Mouse (Mus musculus): ENCODE results near the gene Oxgr1.
"Not testable (repeated sequence)": the region's sequence is repeated elsewhere in the genome, so short reads cannot be mapped to it uniquely, and the experiment has no call there.

Oxgr1 gene

DNA sequence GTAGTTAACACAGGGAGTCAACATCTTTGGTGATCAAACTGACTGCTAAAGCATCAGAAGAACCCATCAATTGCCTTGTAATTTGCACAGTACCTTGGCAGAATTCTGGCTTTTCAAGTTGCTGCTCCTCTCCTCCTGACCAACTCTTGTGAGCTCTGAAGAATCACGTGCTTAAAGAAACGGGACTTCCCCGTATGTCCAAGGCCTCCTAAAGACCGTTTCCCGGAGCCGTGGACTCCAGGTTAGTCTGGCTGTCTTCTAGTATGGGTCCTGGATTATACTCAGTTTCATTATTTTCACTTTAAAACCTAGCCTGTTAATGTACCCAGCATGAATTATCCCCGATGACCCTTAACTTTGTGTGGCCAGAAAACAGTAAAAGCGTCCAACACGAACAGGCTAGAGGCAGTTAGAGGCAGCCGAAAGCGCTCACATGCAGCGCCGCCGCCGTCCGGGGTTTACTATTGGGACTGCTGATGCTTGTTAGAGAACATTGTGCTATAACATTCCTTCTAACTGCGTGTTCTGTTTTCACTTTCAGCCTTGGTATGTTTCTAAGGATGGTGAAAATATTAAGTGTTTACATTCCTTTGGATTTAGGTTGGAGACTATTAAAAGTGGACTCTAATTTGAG, at the start of gene Oxgr1:
Gene Oxgr1 (minus strand): TSS at position 249 of the 634 bp plus-strand sequence.
- no peak for DNase-seq (ENCODE audit: low read depth in 1 of 2, low spot score in 2 of 2)

DNA sequence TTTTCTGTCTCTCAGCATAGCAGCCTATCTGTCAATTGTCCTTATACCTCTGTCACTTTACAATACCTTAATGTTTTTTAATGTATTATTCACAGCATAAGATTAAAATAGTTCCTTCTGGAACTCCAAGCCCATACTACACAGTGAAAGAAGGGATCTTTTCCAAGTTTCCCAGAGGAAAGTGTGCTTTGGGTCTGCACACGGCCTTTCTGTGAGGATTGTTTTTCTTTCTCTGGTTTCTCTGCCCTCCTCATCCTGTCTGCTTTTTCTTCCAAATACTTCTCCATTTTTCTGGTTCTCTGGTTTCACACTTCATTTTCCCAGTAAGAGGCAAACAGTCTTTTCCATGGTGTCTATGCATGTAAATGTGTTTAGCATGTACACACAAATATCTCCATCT, 48.2 kb upstream of the Oxgr1 start:
- DNase-seq (ENCODE audit: low read depth in 1 of 2, low spot score in 2 of 2) = no peak

- no peak for DNase-seq (ENCODE audit: low read depth in 1 of 2, low spot score in 2 of 2)
These were observed 47.6 kb upstream of the Oxgr1 start for GRCm38 (mm10) chr14:120089649-120090360.

- no peak for DNase-seq (ENCODE audit: low read depth in 1 of 2, low spot score in 2 of 2)
These were observed 46.9 kb upstream of the Oxgr1 start for GRCm38 (mm10) chr14:120089006-120089648.

- no peak for DNase-seq (ENCODE audit: low read depth in 1 of 2, low spot score in 2 of 2)
These were observed 41.9 kb upstream of the Oxgr1 start for GRCm38 (mm10) chr14:120084084-120084667.

DNA sequence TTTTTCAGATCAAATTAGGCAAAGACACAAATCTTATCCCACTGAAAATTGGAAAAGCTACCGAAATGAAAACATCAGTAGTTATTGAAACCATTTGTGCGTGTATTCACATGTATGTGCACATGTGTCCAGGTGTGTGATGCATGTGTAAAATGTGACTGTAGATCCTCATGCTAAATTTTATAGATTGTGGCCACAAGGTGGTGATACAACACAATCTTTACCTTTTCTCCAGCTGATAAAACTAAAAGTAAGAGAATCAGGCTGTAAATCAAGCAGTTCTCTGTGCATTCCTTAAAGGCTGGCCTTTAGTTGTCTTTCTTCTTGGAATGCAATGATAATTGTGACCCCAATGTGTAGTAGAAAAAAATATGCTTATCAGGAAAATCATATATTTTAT, 34.0 kb upstream of the Oxgr1 start:
- DNase-seq (ENCODE audit: low read depth in 1 of 2, low spot score in 2 of 2) = no peak

- no peak for DNase-seq (ENCODE audit: low read depth in 1 of 2, low spot score in 2 of 2)
These were observed 33.5 kb upstream of the Oxgr1 start for GRCm38 (mm10) chr14:120075746-120076145.

DNA sequence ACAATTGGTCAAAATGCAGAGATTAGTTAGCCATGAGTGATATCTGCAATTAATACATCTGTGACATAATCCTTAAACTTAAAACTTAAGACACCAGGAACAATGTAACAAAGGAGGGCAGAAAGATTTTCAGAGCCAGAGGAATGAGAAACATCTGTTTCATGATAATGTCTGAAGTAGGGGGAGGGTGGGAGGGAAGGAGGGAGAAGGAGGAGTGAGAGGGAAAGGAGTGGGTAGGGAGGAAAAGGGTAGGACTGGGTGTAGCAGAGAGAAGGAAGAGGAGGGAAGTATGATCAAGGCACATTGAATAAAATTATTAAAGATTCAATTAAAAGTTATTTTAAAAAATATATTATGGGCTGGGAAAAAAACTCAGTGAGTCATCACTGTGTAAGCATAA, 32.0 kb upstream of the Oxgr1 start:
- DNase-seq (ENCODE audit: low read depth in 1 of 2, low spot score in 2 of 2) = no peak

DNA sequence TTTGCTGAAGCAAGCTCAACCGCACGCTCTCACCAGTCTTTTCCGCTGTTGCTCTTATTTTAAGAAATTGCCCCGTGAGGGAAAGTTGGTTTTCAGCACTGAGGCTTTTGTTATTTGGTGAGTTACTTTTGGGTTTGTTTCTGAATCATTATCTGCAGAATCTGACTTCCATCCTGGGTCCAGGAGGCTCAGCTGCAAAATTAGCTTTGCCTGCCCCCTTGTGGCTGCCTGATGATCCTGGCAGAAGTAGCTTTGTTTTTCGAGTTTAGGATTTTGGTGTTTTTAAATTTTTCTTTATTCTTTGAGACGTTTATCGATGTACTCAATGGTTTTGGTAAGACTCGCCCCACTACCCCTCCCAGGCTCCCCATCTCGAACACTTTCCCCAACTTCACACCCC, 18.9 kb upstream of the Oxgr1 start:
- no peak for DNase-seq (ENCODE audit: low read depth in 1 of 2, low spot score in 2 of 2)

GRCm38 (mm10) chr14:120033454-120033853, 8.8 kb downstream of the Oxgr1 start:
- DNase-seq (ENCODE audit: low read depth in 1 of 2, low spot score in 2 of 2) = no peak

- no peak for DNase-seq (ENCODE audit: low read depth in 1 of 2, low spot score in 2 of 2)
These were observed 22.3 kb downstream of the Oxgr1 start for GRCm38 (mm10) chr14:120019948-120020347.

GRCm38 (mm10) chr14:120009969-120010872, 32.0 kb downstream of the Oxgr1 start:
- no peak for DNase-seq (ENCODE audit: low read depth in 1 of 2, low spot score in 2 of 2)

DNA sequence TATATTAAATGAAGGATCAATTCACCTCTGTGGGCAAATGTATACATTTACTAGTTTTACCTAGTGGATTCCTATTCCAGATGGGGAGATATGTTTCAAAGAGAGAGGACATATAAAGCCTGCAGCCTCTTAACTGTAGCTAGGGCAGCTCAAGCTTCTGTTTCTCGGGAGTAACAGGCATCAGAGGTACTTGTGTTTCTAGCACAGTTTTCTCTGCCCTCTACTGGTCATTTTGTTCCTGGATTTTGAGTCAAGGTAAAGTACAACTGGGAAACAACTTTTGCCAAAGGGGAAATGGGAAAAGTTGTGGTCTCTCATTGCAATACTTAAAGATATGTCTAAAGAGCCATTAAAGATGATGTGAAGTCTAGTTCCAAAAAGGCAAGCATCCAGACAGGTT, 37.1 kb downstream of the Oxgr1 start:
- no peak for DNase-seq (ENCODE audit: low read depth in 1 of 2, low spot score in 2 of 2)

DNA sequence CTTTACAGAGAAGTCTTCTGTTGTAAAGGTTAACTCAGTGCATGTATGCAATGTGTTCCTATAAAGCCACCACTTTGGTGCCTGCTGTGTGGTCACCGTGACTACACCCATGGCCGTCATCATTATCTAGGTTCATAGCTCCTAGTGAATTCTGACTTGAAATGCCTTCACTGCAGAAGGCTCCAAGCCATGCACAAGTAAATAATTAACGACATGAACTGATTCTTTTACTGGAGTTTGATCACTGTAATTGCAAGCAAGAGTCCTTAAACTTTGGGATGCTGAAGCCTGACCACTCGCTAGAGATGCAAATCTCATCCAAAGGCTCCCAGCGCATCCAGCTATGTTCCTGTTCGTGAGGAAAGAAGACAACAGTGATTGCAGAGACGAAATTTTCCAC, 38.6 kb downstream of the Oxgr1 start:
- no peak for DNase-seq (ENCODE audit: low read depth in 1 of 2, low spot score in 2 of 2)

- DNase-seq (ENCODE audit: low read depth in 1 of 2, low spot score in 2 of 2) = no peak
These were observed 39.6 kb downstream of the Oxgr1 start for GRCm38 (mm10) chr14:120002673-120003072.

GRCm38 (mm10) chr14:119989651-119990050, 52.6 kb downstream of the Oxgr1 start:
- no peak for DNase-seq (ENCODE audit: low read depth in 1 of 2, low spot score in 2 of 2)

- DNase-seq (ENCODE audit: low read depth in 1 of 2, low spot score in 2 of 2) = no peak
These were observed 53.1 kb downstream of the Oxgr1 start for GRCm38 (mm10) chr14:119988937-119989645.

DNA sequence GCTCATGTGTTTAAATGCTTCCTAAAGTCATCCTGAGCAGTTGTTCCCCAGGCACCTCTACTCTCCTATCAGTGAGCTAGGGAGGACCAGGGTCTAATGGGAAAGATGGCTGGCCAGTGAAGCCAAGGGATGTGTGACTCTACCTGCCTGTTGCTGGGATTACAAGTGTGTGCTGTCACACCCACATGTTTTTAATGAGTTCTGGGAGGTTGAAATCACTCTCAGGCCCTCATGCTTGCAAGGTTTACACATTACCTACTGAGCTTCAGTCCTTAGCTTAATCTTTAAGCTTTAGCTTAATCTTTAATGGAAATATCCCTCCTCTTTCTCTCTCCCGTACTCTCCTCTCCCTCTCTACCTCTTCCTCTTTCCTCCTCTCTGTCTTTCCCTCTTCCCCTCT, 55.0 kb downstream of the Oxgr1 start:
- no peak for DNase-seq (ENCODE audit: low read depth in 1 of 2, low spot score in 2 of 2)

GRCm38 (mm10) chr14:119986778-119987177, 55.5 kb downstream of the Oxgr1 start:
- no peak for DNase-seq (ENCODE audit: low read depth in 1 of 2, low spot score in 2 of 2)

DNA sequence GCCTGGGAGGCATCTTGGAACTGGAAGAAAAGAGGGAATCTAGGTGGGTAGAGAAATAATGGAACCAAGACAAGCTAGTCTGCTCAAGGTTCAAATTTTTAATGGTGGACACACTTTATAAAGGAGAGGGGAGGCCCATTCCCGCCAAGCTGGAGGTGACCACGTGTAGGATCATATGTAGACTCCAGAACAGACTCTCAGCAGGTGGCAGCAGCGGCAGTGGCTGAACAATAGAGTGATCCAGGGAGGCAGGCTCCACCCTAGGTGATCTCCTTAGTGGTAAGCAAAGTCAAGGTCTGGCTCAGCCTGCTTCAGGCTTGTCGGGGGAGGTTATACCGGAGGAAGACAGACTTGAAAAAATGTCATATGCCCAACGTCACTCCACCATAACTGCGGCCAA, 55.9 kb downstream of the Oxgr1 start:
- not testable (repeated sequence) for DNase-seq (ENCODE audit: low read depth in 1 of 2, low spot score in 2 of 2)

All from monocyte, adult 2 months (primary cell).